Mouse (Mus musculus) neural tube, embryonic 10.5 days (tissue): ENCODE measurements around the gene Rab3il1.
"Not testable (repeated sequence)": the region's sequence is repeated elsewhere in the genome, so short reads cannot be mapped to it uniquely, and the experiment has no call there.

Source experiments
- DNase-seq: peaks from one replicate; pipeline ENCODE4 v3.0.0-alpha.2; 2017; ENCODE audit warnings: low spot score; ENCODE audit errors: extremely low spot score

The Rab3il1 gene

DNA sequence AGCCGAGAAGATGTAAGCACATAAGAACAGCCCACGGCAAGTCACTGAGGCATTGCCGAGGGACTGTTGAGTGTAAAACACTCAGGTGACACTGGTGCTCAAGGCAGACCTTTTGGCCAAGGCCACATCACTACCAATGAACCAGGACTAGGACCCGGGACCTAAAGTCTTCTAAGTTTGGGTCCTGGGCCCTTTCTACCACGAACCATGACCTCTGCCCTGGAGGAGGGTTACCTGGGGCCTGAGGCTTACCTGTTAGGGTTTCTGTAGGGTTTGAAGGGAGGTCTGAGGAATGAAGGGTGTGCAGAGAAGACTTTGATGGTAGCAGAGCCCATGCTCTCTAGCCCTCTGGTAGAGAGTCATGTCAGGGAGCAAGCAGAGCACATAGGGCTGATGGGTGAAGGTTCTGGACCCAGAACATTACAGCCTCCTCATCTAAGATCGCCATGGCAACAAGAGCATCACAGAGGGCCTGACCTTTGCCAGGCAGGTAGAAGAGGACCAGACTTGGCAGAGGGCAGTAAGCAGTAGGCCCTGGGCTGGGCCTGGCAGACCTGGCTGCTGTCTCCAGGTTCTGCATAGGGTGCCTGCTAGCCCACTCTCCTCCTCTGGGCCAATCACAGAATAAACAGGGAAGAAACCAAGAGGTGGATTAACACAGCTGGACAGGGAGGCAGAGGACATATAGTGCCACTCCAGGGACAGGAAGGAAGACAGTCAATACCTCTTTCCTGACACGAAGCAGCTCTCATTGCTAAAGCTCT, at the start of gene Rab3il1, which contains the start of gene Best1:
Gene Rab3il1, plus strand, starts transcription at position 464 of the 764 bp plus-strand sequence.
Gene Best1, minus strand, starts transcription at position 428 of the 764 bp plus-strand sequence.
- no peak for DNase-seq

DNA sequence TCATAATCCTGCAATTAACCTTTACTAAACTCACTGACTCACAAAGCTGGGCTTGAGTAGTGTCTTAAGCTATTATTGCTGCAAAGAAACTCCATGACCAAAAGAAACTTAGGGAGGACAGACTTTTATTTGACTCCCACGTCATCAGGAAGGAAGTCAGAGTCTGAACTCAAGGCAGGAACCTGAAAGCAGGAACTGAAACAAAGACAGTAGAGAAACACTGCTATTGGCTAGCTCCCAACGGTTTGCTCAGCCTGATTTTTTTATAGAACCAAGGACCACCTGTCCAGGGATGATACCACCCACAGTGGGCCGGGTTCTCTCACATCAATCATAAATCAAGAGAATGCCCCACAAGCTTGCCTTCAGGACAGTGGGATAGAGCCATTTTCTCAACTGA, 49.1 kb upstream of the Rab3il1 start:
- no peak for DNase-seq

GRCm38 (mm10) chr19:9952912-9953311, 48.6 kb upstream of the Rab3il1 start:
- DNase-seq = no peak

DNA sequence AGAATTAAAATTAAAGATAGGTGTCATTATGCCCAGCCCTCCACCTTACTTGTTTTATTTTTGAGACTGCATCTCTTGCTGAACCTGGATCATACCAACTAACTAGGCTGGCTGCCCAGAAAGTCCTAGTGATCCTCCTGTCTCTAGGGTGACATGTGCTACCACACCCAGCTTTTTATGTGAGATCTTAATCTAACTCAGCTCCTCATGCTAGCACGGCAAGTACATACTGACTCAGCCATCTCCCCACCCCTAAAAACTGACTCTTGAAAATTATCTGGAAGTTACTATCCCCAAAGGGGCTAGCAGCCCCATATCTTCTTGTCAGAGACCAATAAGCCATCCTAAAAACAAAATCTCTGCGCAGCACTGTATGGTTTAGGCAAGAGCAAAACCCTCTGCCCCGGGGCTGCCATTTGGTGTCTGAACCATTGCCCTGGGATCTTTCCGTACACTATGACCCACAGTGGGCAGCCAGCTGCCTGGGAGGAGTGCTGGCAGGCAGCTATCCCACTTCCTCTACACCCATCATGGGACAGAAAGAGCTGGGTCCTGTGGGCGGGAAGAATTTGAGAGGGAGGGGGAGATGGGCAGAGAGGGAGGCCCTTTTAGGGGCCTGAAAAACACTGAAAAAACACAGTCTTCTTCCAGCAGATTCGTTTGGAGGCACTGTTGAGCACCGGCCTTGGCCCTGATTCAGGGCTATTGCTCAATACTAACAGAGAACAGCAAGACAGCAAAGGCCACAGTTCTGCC, 47.2 kb upstream of the Rab3il1 start:
- DNase-seq = peak; percentile 35

GRCm38 (mm10) chr19:9954811-9955202, 46.7 kb upstream of the Rab3il1 start:
- DNase-seq = no peak

DNA sequence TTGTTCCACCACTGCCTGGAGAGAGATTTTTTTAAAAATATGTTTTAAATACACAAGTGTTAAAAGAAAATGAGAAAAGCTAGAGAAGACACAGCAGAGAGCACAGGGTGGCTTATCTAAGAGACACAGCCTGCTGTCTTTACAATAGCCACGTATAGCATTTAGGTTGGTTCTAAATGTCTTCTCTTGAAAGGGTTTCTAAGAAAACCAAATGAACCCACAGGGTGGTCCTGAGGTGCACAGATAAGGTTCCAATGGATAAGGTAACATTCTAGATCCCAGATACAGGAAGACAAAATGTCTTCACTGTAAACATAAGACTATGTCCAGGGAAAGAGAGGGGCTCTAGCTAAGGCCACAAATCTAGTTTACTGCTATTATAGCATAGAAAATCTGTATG, 46.0 kb upstream of the Rab3il1 start:
- DNase-seq = no peak

DNA sequence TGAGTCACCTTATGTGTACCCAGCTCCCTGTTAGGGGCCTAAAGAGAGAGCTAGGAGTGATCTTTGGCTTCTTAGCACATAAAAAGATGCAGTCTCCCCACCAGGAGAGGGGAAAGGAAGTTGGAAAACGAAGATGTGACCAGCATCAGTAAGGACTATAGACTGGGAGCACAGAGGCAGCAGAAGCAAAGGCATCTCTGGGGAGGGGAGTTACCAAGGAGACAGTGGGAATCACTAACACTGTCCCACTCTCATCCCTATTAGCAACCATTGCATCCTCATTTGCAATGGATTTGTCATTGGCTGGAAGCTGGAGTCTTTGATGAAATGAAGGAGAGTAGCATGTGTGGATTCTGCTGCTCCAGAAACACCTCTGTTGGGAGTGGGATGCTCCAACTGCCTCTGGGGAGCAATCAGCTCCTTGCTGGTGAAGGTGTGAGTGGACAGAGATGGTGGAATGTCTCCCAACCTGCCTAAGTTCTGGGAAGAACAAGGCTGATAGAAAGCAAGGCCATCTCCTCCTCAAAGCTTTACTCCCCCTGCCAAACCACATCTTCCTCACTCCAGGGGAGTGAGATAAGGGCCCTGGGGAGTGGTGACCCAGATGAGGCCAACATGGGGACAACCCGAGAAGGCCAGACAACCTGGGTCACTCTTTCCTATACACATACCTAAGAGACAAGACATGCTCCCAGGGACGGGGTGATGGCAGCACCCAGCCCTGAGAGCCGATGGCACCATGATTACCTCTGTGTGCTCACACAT, 44.7 kb upstream of the Rab3il1 start:
- DNase-seq = no peak

- no peak for DNase-seq
Measured at GRCm38 (mm10) chr19:9957965-9958364, 43.5 kb upstream of the Rab3il1 start.

DNA sequence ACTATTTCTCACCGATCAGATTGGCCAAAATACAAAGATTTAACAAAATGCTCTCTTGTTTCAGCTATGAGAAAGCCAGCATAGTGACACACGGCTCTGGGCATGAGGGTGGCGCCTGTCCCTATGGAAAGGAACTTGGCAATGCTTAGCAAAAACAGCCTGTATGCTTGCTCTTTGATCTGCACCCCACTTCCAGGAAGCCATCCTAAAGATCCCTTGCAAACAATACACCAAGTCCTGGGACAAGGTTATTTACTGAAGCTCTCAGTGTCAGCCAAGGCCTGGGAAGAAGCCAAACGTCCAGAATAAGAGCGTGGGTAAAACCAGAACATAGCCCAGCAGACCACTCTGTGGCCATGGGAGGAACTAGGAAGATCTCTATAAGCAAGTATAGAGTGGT, 40.7 kb upstream of the Rab3il1 start:
- no peak for DNase-seq

GRCm38 (mm10) chr19:9964205-9964916, 37.1 kb upstream of the Rab3il1 start:
- no peak for DNase-seq

- no peak for DNase-seq
Measured at GRCm38 (mm10) chr19:9966096-9966867, 35.2 kb upstream of the Rab3il1 start.

DNA sequence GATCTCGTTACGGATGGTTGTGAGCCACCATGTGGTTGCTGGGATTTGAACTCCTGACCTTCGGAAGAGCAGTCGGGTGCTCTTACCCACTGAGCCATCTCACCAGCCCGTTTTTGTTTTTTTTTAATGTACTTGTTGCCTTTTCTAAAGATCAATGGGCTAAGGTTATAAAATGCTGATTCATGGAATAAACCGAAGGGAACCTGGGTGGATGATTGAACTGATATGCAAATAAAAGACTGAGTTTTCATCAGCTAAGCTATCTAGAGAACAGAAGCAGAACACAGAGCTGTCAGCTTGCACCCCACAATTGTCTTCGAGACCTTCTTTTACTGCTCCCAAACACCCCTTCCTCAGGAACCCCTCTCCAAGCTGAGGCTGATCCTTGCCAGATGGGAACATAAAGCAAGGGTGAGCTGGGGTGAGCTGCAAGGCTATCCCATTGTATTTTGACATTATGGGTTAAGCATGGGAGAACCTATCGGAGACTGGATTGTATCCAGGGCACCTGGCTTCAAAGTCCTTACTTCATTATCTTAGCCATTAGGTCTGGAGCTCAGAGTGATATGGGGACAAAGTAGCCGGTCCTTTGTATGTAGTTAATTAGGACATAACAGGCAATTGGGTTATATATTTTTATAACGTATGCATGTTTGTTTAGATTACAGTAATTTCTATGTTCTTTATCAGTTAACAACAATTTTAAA, 33.2 kb upstream of the Rab3il1 start:
- no peak for DNase-seq

- not testable (repeated sequence) for DNase-seq
Measured at GRCm38 (mm10) chr19:9974853-9975252, 26.6 kb upstream of the Rab3il1 start.

DNA sequence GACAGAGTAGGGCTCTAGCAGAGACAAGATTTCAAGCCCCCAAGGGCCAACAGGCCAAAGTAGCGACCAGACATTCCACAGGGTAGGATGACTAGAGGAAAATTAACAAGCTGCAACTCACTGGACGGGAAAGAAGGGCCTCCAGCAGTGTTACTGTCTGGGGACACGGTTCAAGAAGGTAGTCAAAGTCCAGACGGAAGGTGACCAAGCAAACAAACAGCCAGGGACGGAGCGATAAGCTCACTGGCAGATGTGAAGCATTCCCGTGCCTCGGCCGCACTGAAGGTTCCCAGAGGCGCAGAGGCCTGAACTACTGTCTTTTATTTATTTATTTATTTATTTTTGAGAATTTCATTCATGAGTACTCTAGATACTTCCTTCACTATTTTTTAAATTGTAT, 24.4 kb upstream of the Rab3il1 start:
- DNase-seq = no peak

GRCm38 (mm10) chr19:9978431-9978951, 23.0 kb upstream of the Rab3il1 start:
- DNase-seq = no peak

DNA sequence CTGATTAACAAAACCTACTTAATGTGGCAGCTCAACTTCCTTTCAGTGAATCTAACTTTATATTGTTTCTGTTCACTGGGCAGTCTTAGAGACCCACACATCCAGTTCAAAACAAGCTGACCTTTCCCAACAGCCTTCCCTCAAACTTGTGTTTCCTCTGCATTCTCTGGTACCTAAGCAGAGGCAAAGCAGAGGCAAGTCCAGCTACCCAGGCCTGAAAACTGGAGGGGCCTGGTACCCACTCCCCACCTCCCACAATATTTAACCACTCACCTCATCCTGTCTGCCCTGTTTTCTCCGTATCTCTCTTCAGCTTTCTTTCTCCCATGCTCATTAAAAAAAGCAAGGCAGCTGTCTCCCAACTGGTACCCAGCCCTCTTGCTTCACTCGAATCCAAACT, 22.3 kb upstream of the Rab3il1 start:
- no peak for DNase-seq

DNA sequence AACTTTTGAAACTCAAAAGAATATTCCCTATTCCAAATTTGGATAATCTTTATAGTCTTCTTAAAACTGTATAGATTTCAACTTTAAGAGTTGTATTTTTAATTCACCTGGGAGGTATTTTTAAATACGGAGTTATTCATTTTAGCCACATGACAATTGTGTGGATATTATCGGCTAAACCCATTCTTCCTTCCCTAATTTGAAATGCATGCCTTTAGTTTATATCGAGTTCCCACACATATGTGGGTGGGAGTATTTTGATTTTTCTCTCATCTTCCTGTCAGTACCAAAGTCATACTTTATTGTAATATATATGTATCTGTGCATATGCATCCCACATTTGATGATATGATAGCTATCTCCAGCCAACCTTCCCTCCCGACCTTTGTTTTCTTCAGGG, 21.2 kb upstream of the Rab3il1 start, which contains the start of gene Fth1:
Gene Fth1, plus strand, starts transcription at position 341 of the 400 bp plus-strand sequence.
- DNase-seq = no peak

DNA sequence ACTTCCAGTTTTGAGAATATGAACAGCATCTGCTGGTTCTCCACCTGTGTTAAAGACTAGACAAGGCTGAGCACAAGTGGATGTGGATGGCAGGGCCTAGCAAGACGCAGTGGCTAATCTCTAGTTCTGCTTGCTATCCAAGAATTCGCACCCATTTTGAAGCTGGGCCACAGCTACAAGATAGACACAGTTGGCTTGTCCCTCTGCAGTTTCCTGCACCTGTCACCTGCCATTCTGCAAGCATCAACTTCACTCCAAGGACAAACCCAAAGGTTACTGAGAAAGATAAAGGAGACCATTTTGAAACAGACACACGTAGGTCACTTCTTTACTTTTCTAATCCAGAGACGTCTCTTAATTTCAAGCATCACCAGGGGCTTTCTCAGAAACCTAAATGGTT, 19.8 kb upstream of the Rab3il1 start:
- DNase-seq = peak; percentile 23

GRCm38 (mm10) chr19:9982151-9982851, 19.2 kb upstream of the Rab3il1 start:
- peak; percentile 97 for DNase-seq
